Mouse (Mus musculus): ENCODE measurements around the gene Olfr67. TPM values are rescaled to one million over a fixed set of nuclear protein-coding genes. Genes with fewer than 3 reads are reported as not detected.
"Not testable (repeated sequence)": the region's sequence is repeated elsewhere in the genome, so short reads cannot be mapped to it uniquely, and the experiment has no call there.

Gene Olfr67
- polyA plus RNA-seq, 1 experiment from 2014 or later, result not detected

GRCm38 (mm10) chr7:103810746-103811145 lies 19.1 kb upstream of the Olfr67 start:
- no peaks in the 10 kb centered on the region for H3K9me3 ChIP-seq (replicated peaks)
- no peaks in the 10 kb centered on the region for H3K4me1 ChIP-seq
- H3K4me3 ChIP-seq, result no peak overlapping the region
- H3K9ac ChIP-seq, result no peak overlapping the region
- no peak for ATAC-seq (ENCODE audit: low FRiP score)
- H3K4me2 ChIP-seq (replicated peaks), result no peak overlapping the region
- no peak overlapping the region for H3K27ac ChIP-seq
- WGBS, result 90% methylated on average over 3 of the region's 3 CpGs
- no peaks in the 10 kb centered on the region for H3K27me3 ChIP-seq
- H3K36me3 ChIP-seq, result no peaks in the 10 kb centered on the region

- no peak overlapping the region for H3K4me3 ChIP-seq
- no peak overlapping the region for H3K27ac ChIP-seq
- H3K9me3 ChIP-seq (replicated peaks), result no peaks in the 10 kb centered on the region
- H3K9ac ChIP-seq, result no peak overlapping the region
- no peaks in the 10 kb centered on the region for H3K27me3 ChIP-seq
- H3K4me1 ChIP-seq, result no peaks in the 10 kb centered on the region
- no peak overlapping the region for H3K4me2 ChIP-seq (replicated peaks)
- no peaks in the 10 kb centered on the region for H3K36me3 ChIP-seq
- no peak for ATAC-seq (ENCODE audit: low FRiP score)
- WGBS, result 78% methylated on average over 1 of the region's 1 CpGs
These were observed 18.7 kb upstream of the Olfr67 start for GRCm38 (mm10) chr7:103810296-103810695.

GRCm38 (mm10) chr7:103809801-103810155 lies 18.2 kb upstream of the Olfr67 start:
- no peak overlapping the region for H3K27ac ChIP-seq
- H3K9ac ChIP-seq, result no peak overlapping the region
- ATAC-seq (ENCODE audit: low FRiP score), result no peak
- H3K4me3 ChIP-seq, result no peak overlapping the region
- no peaks in the 10 kb centered on the region for H3K27me3 ChIP-seq
- no peaks in the 10 kb centered on the region for H3K4me1 ChIP-seq
- 84% methylated on average over 1 of the region's 1 CpGs for WGBS
- H3K36me3 ChIP-seq, result no peaks in the 10 kb centered on the region
- H3K9me3 ChIP-seq (replicated peaks), result no peaks in the 10 kb centered on the region
- no peak overlapping the region for H3K4me2 ChIP-seq (replicated peaks)

- 72% methylated on average over 5 of the region's 5 CpGs for WGBS
- no peaks in the 10 kb centered on the region for H3K36me3 ChIP-seq
- no peak for ATAC-seq (ENCODE audit: low FRiP score)
- no peak overlapping the region for H3K27ac ChIP-seq
- H3K4me1 ChIP-seq, result no peaks in the 10 kb centered on the region
- H3K4me2 ChIP-seq (replicated peaks), result no peak overlapping the region
- H3K4me3 ChIP-seq, result no peak overlapping the region
- no peak overlapping the region for H3K9ac ChIP-seq
- no peaks in the 10 kb centered on the region for H3K9me3 ChIP-seq (replicated peaks)
- H3K27me3 ChIP-seq, result no peaks in the 10 kb centered on the region
These were observed 17.6 kb upstream of the Olfr67 start for GRCm38 (mm10) chr7:103808971-103809800.

DNA sequence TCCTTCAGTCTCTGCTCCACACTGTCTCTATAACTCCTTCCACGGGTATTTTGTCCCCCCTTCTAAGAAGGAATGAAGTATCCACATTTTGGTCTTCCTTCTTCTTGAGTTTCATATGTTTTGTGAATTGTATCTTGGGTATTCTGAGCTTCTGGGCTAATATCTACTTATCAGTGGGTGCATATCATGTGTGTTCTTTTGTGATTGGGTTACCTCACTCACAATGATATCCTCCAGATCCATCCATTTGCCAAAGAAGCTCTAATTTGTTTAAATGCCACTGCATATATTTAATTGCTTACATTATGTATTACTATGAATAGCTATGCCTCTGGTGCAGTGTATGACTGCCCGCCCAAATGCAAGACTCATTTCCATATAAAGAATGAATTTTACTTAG lies 16.5 kb upstream of the Olfr67 start:
- H3K4me3 ChIP-seq; H3K27me3 ChIP-seq; H3K9me3 ChIP-seq (replicated peaks); ATAC-seq (ENCODE audit: low FRiP score); H3K4me1 ChIP-seq; H3K27ac ChIP-seq; H3K36me3 ChIP-seq; H3K9ac ChIP-seq; H3K4me2 ChIP-seq (replicated peaks): not testable (repeated sequence)
- WGBS, result 91% methylated on average over 2 of the region's 2 CpGs

- Histone ChIP-seq H3K4me2 (replicated peaks) (no peak overlapping the region), H3K9ac (no peak overlapping the region), H3K4me1 (no peaks in the 10 kb centered on the region), H3K36me3 (no peaks in the 10 kb centered on the region), H3K27me3 (no peaks in the 10 kb centered on the region), H3K27ac (no peak overlapping the region), H3K9me3 (replicated peaks) (no peaks in the 10 kb centered on the region), H3K4me3 (no peak overlapping the region)
- no peak for ATAC-seq (ENCODE audit: low FRiP score)
- WGBS, result 71% methylated on average over 1 of the region's 1 CpGs
These were observed 15.2 kb upstream of the Olfr67 start for GRCm38 (mm10) chr7:103806856-103807255.

GRCm38 (mm10) chr7:103792669-103793388 lies 1.2 kb upstream of the Olfr67 start:
- no peak overlapping the region for H3K9ac ChIP-seq
- 24% methylated on average over 4 of the region's 4 CpGs for WGBS
- H3K36me3 ChIP-seq, result no peaks in the 10 kb centered on the region
- H3K4me2 ChIP-seq (replicated peaks), result no peak overlapping the region
- H3K27me3 ChIP-seq, result no peaks in the 10 kb centered on the region
- no peaks in the 10 kb centered on the region for H3K4me1 ChIP-seq
- no peak overlapping the region for H3K27ac ChIP-seq
- H3K4me3 ChIP-seq, result no peak overlapping the region
- no peaks in the 10 kb centered on the region for H3K9me3 ChIP-seq (replicated peaks)
- no peak for ATAC-seq (ENCODE audit: low FRiP score)

DNA sequence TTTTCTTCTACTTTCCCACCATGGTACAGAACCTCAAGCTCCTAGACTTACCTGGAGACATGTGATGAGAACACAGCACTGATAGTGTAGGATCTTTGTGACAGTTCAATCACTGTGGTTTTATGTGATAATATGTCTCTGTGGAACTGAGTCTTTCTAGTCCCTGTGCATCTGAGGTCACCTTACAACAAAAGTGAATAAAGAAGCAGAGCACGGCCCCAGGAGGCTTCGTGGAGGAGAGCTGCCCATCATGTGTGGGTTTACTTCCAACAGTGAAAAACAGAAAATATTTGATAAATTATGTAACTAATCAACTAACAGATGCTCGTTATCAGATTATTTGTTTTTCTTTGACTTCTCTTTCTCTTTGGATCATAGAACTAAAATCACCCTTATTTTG lies 12.0 kb downstream of the Olfr67 start, which contains the start of gene Olfr68:
Gene Olfr68, minus strand, starts transcription at position 101 of the 400 bp plus-strand sequence.
- Histone ChIP-seq H3K4me2 (replicated peaks) (no peak within 1 kb of the TSS), H3K9ac (no peak within 1 kb of the TSS), H3K9me3 (replicated peaks) (no peaks in the 10 kb centered on the region), H3K27me3 (no peaks in the 10 kb centered on the region), H3K4me3 (no peak within 1 kb of the TSS), H3K27ac (no peak within 1 kb of the TSS), H3K36me3 (no peaks in the 10 kb centered on the region), H3K4me1 (no peaks in the 10 kb centered on the region)
- 81% methylated on average over 3 of the region's 3 CpGs for WGBS
- no peak for ATAC-seq (ENCODE audit: low FRiP score)

DNA sequence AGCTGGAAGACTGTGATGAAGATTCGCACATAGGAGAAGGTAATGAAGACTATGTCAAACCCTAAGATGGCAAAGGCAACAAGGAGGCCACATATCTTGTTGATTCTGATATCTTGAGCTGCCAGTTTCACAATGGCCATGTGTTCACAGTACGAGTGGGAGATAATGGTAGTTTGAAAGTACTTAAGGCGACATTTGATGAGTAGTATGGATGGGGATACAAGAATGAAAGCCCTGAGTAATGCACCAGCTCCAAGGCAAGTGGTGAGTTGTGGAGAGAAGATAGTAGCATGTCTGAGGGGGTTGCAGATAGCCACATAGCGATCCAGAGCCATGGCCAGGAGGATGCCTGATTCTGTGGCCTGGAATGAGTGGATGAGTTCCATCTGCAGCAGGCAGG lies 14.0 kb downstream of the Olfr67 start:
- WGBS, result 86% methylated on average over 4 of the region's 4 CpGs
- H3K4me3 ChIP-seq; H3K4me2 ChIP-seq (replicated peaks); H3K36me3 ChIP-seq; H3K9ac ChIP-seq; H3K4me1 ChIP-seq; ATAC-seq (ENCODE audit: low FRiP score); H3K27me3 ChIP-seq; H3K27ac ChIP-seq; H3K9me3 ChIP-seq (replicated peaks): not testable (repeated sequence)

DNA sequence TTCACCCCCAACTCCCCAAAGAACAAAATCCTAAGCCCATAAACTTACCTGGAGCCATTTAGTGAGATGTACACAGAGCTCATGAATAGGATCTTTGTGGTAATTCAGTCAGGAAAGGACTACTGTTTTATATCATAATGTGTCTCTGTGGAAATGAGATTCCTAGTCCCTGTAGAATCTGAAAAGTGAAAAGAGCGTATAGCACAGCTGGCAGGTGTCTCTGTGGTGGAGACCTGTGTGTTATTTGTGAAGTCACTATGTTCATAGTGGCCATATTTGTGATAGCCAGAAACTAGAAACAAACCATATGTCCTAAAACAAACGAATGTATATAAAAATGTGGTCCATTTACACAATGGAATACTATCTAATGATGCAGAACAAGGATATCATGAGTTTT lies 20.1 kb downstream of the Olfr67 start, which contains the start of gene Olfr69:
Gene Olfr69, minus strand, starts transcription at position 101 of the 400 bp plus-strand sequence.
- no peak for ATAC-seq (ENCODE audit: low FRiP score)
- no peak within 1 kb of the TSS for H3K9ac ChIP-seq
- H3K4me1 ChIP-seq, result no peaks in the 10 kb centered on the region
- H3K27ac ChIP-seq, result no peak within 1 kb of the TSS
- H3K4me2 ChIP-seq (replicated peaks), result no peak within 1 kb of the TSS
- H3K4me3 ChIP-seq, result no peak within 1 kb of the TSS
- no peaks in the 10 kb centered on the region for H3K9me3 ChIP-seq (replicated peaks)
- H3K27me3 ChIP-seq, result no peaks in the 10 kb centered on the region
- no peaks in the 10 kb centered on the region for H3K36me3 ChIP-seq
- WGBS, result 73% methylated on average over 2 of the region's 2 CpGs

DNA sequence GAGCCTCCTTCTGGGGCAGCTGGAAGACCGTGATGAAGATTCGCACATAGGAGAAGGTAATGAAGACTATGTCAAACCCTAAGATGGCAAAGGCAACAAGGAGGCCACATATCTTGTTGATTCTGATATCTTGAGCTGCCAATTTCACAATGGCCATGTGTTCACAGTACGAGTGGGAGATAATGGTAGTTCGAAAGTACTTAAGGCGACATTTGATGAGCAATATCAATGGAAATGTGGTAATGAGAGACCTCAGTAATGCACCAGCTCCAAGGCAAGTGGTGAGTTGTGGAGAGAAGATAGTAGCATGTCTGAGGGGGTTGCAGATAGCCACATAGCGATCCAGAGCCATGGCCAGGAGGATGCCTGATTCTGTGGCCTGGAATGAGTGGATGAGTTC lies 23.9 kb downstream of the Olfr67 start:
- not testable (repeated sequence) for H3K36me3 ChIP-seq; ATAC-seq (ENCODE audit: low FRiP score); H3K9ac ChIP-seq; H3K9me3 ChIP-seq (replicated peaks); H3K4me1 ChIP-seq; H3K27ac ChIP-seq; H3K27me3 ChIP-seq; H3K4me3 ChIP-seq; H3K4me2 ChIP-seq (replicated peaks)
- 95% methylated on average over 6 of the region's 6 CpGs for WGBS

DNA sequence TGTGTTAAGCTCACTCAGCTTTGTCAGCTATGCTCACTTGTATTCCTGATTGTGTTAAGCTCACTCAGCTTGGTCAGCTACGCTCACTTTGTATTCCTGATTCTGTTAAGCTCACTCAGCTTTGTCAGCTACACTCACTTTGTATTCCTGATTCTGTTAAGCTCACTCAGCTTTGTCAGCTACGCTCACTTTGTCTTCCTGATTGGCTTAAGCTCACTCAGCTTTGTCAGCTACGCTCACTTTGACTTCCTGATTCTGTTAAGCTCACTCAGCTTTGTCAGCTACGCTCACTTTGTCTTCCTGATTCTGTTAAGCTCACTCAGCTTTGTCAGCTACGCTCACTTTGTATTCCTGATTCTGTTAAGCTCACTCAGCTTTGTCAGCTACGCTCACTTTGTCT lies 29.4 kb downstream of the Olfr67 start:
- H3K9ac ChIP-seq; H3K27ac ChIP-seq; H3K27me3 ChIP-seq; H3K36me3 ChIP-seq; H3K9me3 ChIP-seq (replicated peaks); ATAC-seq (ENCODE audit: low FRiP score); H3K4me3 ChIP-seq; H3K4me1 ChIP-seq; H3K4me2 ChIP-seq (replicated peaks): not testable (repeated sequence)
- WGBS, result 89% methylated on average over 6 of the region's 6 CpGs

DNA sequence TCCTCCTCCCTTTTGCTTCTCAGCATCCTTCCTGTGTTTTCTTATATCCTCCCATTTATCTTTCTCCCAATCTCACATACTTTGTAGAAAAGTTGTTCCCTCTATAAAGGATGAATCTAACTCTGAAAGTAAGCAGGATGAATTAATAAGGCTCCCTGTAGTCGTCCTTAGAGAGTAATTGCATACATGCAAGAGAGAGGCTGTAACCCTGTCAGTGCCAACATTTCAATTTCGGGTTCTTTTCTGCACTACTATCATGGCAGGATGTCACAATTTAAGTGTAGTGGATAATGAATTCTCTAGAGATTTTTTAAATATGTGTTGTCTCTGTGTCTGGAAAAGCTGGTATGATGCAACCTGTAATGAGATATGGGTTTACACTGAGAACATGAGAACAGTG lies 34.4 kb downstream of the Olfr67 start, which contains the start of gene Olfr630:
Gene Olfr630, minus strand, starts transcription at position 101 of the 400 bp plus-strand sequence.
- Histone ChIP-seq H3K27ac (no peak within 1 kb of the TSS), H3K36me3 (no peaks in the 10 kb centered on the region), H3K4me3 (no peak within 1 kb of the TSS), H3K9me3 (replicated peaks) (no peaks in the 10 kb centered on the region), H3K4me2 (replicated peaks) (no peak within 1 kb of the TSS), H3K9ac (no peak within 1 kb of the TSS), H3K27me3 (no peaks in the 10 kb centered on the region), H3K4me1 (no peaks in the 10 kb centered on the region)
- ATAC-seq (ENCODE audit: low FRiP score), result no peak
- WGBS, result 48% methylated on average over 2 of the region's 2 CpGs
